Mouse (Mus musculus): ENCODE results near the gene Simc1.

Gene Simc1

GRCm38 (mm10) chr13:54527140-54527539 is 23.6 kb downstream of the Simc1 start:
- intact Hi-C loops (cut with DNase I), result no loop called here

GRCm38 (mm10) chr13:54532134-54532533 is 28.6 kb downstream of the Simc1 start:
- intact Hi-C loops (cut with DNase I), result no loop called here

- intact Hi-C loops (cut with DNase I), result no loop called here
These were observed 44.5 kb downstream of the Simc1 start for GRCm38 (mm10) chr13:54548036-54548435.

- intact Hi-C loops (cut with DNase I), result no loop called here
These were observed 52.6 kb downstream of the Simc1 start for GRCm38 (mm10) chr13:54556176-54556575.

GRCm38 (mm10) chr13:54556796-54557195 is 53.2 kb downstream of the Simc1 start:
- intact Hi-C loops (cut with DNase I), result no loop called here

GRCm38 (mm10) chr13:54557652-54558051 is 54.1 kb downstream of the Simc1 start:
- intact Hi-C loops (cut with DNase I), result no loop called here

- intact Hi-C loops (cut with DNase I), result no loop called here
These were observed 56.1 kb downstream of the Simc1 start for GRCm38 (mm10) chr13:54559656-54560055.

GRCm38 (mm10) chr13:54560608-54561007 is 57.0 kb downstream of the Simc1 start:
- intact Hi-C loops (cut with DNase I), result no loop called here

GRCm38 (mm10) chr13:54562562-54562961 is 59.0 kb downstream of the Simc1 start:
- intact Hi-C loops (cut with DNase I), result no loop called here

GRCm38 (mm10) chr13:54564232-54565200 is 60.9 kb downstream of the Simc1 start:
- intact Hi-C loops (cut with DNase I), result no loop called here

- intact Hi-C loops (cut with DNase I), result no loop called here
These were observed 61.6 kb downstream of the Simc1 start, which contains the start of gene 4833439L19Rik for GRCm38 (mm10) chr13:54565201-54565581. Gene 4833439L19Rik (minus strand): TSS chr13:54565435.

- intact Hi-C loops (cut with DNase I), result no loop called here
These were observed 62.2 kb downstream of the Simc1 start for GRCm38 (mm10) chr13:54565594-54566345.

GRCm38 (mm10) chr13:54568380-54568779 is 64.8 kb downstream of the Simc1 start:
- intact Hi-C loops (cut with DNase I), result no loop called here

- intact Hi-C loops (cut with DNase I), result no loop called here
These were observed 65.7 kb downstream of the Simc1 start for GRCm38 (mm10) chr13:54569282-54569681.

- intact Hi-C loops (cut with DNase I), result no loop called here
These were observed 67.2 kb downstream of the Simc1 start for GRCm38 (mm10) chr13:54570736-54571135.

- intact Hi-C loops (cut with DNase I), result no loop called here
These were observed 68.1 kb downstream of the Simc1 start for GRCm38 (mm10) chr13:54571637-54572036.

- intact Hi-C loops (cut with DNase I), result no loop called here
These were observed 69.0 kb downstream of the Simc1 start for GRCm38 (mm10) chr13:54572621-54573020.

- intact Hi-C loops (cut with DNase I), result loop anchor here (5.0 kb wide), 1 partner anchor 47 kb away; the partner anchor contains the start of gene Faf2
These were observed 71.4 kb downstream of the Simc1 start, which contains the start of gene Arl10 for GRCm38 (mm10) chr13:54574854-54575481. Gene Arl10 (plus strand): TSS chr13:54575015.

- intact Hi-C loops (cut with DNase I), result loop anchor here (5.0 kb wide), 1 partner anchor 47 kb away; the partner anchor contains the start of gene Faf2
These were observed 71.9 kb downstream of the Simc1 start for GRCm38 (mm10) chr13:54575489-54575888.

- intact Hi-C loops (cut with DNase I), result loop anchor here (5.0 kb wide), 1 partner anchor 44 kb away; the partner anchor contains the start of gene Faf2
These were observed 74.3 kb downstream of the Simc1 start for GRCm38 (mm10) chr13:54577652-54578507.
